Mouse (Mus musculus) liver, embryonic 12.5 days (tissue): Measurements from ENCODE around the gene Serinc2. TPM values are rescaled to one million over a fixed set of nuclear protein-coding genes. Genes with fewer than 3 reads are reported as not detected.

Experiments
- ATAC-seq: fragments of 200-750 bp; cut with Nextera tagmentation; 2 replicates; pipeline ENCODE4 v1.8.0; 2017; ENCODE audit warnings: moderate number of reproducible peaks, mild to moderate bottlenecking, moderate library complexity
- H3K27ac ChIP-seq: fragments of 300-500 bp; sonication (generic); 2 replicates; pipeline ENCODE4 v1.5.1; 2016; ENCODE audit warnings: mild to moderate bottlenecking
- H3K27me3 ChIP-seq: fragments of 300-500 bp; sonication (generic); replicated peaks from 2 replicates; pipeline ENCODE4 v1.6.1; 2016; ENCODE audit warnings: mild to moderate bottlenecking, moderate library complexity
- H3K36me3 ChIP-seq: fragments of 300-500 bp; sonication (generic); 2 replicates; pipeline ENCODE4 v1.6.1; 2016; ENCODE audit warnings: mild to moderate bottlenecking, moderate library complexity
- H3K4me1 ChIP-seq: fragments of 300-500 bp; sonication (generic); 2 replicates; pipeline ENCODE4 v1.6.1; 2016
- H3K4me2 ChIP-seq: fragments of 300-500 bp; sonication (generic); 2 replicates; pipeline ENCODE4 v1.6.1; 2016; ENCODE audit warnings: mild to moderate bottlenecking, moderate library complexity
- H3K4me3 ChIP-seq: fragments of 300-500 bp; sonication (generic); 2 replicates; pipeline ENCODE4 v1.5.1; 2016; ENCODE audit warnings: mild to moderate bottlenecking, moderate library complexity
- H3K9ac ChIP-seq: fragments of 300-500 bp; sonication (generic); 2 replicates; pipeline ENCODE4 v1.6.1; 2016; ENCODE audit warnings: mild to moderate bottlenecking, moderate library complexity
- H3K9me3 ChIP-seq: fragments of 300-500 bp; sonication (generic); replicated peaks from 2 replicates; pipeline ENCODE4 v1.6.1; 2016; ENCODE audit warnings: mild to moderate bottlenecking, moderate library complexity
- WGBS: fragments of 180-500 bp; shearing (Covaris S2); methylation state at CpG from one replicate; pipeline ENCODE4 v1.1.7; 2016; ENCODE audit not compliant: insufficient replicate concordance; 5-methylcytosine and 5-hydroxymethylcytosine counted together
- polyA plus RNA-seq: library from polyadenylated mRNA; unstranded; fragments of >200 nt; fragmentation: Nextera tagmentation; extraction: Ambion mirVana; gene quantifications from 2 replicates; pipeline ENCODE4 v1.2.1, GENCODE M21; 2016

Gene Serinc2
- polyA plus RNA-seq, 1 experiment from 2014 or later, result 1.7 TPM

DNA sequence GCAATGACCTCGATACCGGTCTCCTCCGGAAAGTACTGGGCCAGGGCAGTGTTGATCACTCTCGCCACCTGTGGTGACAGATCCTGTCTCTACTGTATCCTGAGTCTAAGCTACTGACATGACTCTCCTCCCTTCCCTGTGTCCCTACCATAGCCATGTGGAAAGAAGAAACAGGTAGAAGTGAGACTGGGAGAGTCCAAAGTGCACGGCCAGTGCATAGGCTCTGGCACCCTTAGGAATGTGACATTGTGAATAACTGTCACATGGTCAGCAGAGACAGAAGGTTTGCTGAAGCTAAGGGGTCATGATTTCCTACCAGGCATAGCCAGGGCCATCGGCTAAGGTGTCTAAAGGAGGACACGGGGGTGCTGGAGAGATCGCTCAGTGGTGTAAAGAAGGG lies 63.6 kb downstream of the Serinc2 start:
- H3K9me3 ChIP-seq, result no peaks in the 10 kb centered on the region
- H3K9ac ChIP-seq, result no peak overlapping the region
- H3K36me3 ChIP-seq, result no peaks in the 10 kb centered on the region
- peaks cover 24% of the 10 kb centered on the region; the same call in 1 of the 2 replicates for H3K27me3 ChIP-seq
- peaks cover 42% of the 10 kb centered on the region for H3K4me1 ChIP-seq
- H3K4me3 ChIP-seq, result no peak overlapping the region
- no peak for ATAC-seq
- 82% methylated on average over 8 of the region's 8 CpGs for WGBS
- no peak overlapping the region for H3K27ac ChIP-seq
- H3K4me2 ChIP-seq, result no peak overlapping the region

DNA sequence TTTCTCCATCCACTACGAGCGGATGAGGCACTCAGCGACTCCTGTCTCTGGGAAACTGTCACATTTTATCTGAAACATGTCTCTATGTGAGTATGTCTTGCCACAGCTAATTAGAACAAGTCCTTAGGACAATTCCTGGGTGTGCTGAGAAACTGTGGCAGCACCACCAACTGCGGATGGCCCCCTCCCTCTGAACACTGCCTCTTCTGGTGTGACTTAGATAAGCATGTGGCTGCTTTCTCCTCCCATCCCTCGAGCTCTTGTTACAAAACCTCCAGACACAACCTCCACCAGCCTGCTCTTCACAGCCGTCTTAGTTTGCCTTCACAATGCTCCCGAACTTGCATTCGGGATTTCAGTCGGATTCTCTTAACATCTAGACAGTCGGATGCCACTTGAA lies 65.1 kb downstream of the Serinc2 start:
- peak overlapping the region; percentile 43 for H3K4me2 ChIP-seq
- H3K27ac ChIP-seq, result peak overlapping the region; percentile 84
- H3K36me3 ChIP-seq, result no peaks in the 10 kb centered on the region
- H3K4me3 ChIP-seq, result no peak overlapping the region
- ATAC-seq, result peak; percentile 75
- peaks cover 16% of the 10 kb centered on the region; the same call in 1 of the 2 replicates for H3K27me3 ChIP-seq
- WGBS, result 43% methylated on average over 10 of the region's 10 CpGs
- H3K9ac ChIP-seq, result peak overlapping the region; percentile 23; the same call in 1 of the 2 replicates
- no peaks in the 10 kb centered on the region for H3K9me3 ChIP-seq
- H3K4me1 ChIP-seq, result peaks cover 42% of the 10 kb centered on the region

DNA sequence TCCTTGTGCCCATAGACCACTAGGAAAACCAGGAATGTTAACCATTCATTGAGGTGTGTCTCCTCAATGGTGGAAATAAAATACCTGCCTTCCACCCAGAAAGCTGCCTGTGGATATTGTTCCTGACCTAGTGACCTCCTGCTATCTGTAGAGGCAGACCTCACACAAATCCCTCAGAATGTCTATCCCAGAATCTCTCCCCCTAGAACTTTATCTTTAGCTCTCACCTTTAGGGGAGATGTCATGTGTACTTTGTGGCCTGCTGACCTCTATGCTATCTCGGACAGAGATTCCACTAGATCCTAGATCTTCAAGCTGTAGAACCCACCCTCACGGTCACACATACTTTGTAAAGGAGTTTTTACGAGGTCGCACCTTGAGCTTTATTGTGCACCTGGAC lies 65.8 kb downstream of the Serinc2 start:
- peak overlapping the region; percentile 23; the same call in 1 of the 2 replicates for H3K9ac ChIP-seq
- H3K4me1 ChIP-seq, result peaks cover 42% of the 10 kb centered on the region
- H3K4me2 ChIP-seq, result peak overlapping the region; percentile 43
- H3K27me3 ChIP-seq, result peaks cover 15% of the 10 kb centered on the region; the same call in 1 of the 2 replicates
- 68% methylated on average over 4 of the region's 4 CpGs for WGBS
- H3K27ac ChIP-seq, result peak overlapping the region; percentile 84
- H3K4me3 ChIP-seq, result no peak overlapping the region
- H3K36me3 ChIP-seq, result no peaks in the 10 kb centered on the region
- peak; percentile 31; the same call in 1 of the 2 replicates for ATAC-seq
- no peaks in the 10 kb centered on the region for H3K9me3 ChIP-seq

DNA sequence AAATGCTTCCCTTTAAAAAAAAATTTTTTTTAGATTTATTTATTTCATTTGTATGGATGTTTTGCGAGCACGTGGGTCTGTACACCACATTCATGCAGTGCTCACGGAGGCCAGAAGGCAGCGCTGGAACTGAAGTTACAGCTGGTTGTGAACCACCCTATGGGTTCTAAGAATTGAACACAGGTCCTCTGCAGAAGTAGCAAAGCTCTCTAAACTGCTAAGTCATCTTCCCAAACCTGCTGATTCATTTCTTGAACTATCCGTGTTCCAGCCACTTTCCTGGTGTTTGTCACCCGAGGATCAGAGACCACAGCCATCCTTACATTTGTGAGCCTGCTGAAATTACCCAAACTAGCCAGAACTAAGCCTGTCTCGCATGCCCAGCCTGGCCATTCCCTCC lies 66.6 kb downstream of the Serinc2 start:
- Histone ChIP-seq H3K4me1 (peaks cover 42% of the 10 kb centered on the region), H3K9me3 (no peaks in the 10 kb centered on the region), H3K27ac (0 out of 2 replicates have a peak overlapping the region, but pooled peaks have one; percentile 57), H3K4me3 (no peak overlapping the region), H3K36me3 (no peaks in the 10 kb centered on the region), H3K4me2 (no peak overlapping the region), H3K9ac (no peak overlapping the region), H3K27me3 (peaks cover 15% of the 10 kb centered on the region; the same call in 1 of the 2 replicates)
- ATAC-seq, result peak; percentile 38; the same call in 1 of the 2 replicates
- 48% methylated on average over 7 of the region's 7 CpGs for WGBS

DNA sequence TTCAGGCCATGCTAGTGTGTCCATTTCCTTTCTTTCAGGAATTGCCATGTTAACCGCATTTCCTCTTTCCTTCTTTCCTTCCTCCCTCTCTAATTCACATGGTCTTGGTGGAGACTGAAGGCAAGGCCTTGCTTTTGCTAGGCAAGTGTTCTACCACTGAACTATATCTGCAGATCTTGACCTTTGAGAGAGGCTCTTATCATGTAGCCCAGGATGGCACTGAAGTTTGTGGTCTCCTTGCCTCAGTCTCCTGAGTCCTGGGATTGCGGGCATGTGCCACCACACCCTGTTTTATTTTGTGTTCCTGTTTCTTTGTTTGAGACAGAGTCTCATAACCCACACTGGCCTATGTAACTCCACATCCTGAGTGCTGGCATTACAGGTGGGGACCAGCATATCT lies 67.1 kb downstream of the Serinc2 start:
- Histone ChIP-seq H3K4me1 (peaks cover 42% of the 10 kb centered on the region), H3K36me3 (no peaks in the 10 kb centered on the region), H3K27me3 (peaks cover 15% of the 10 kb centered on the region; the same call in 1 of the 2 replicates), H3K4me3 (no peak overlapping the region), H3K27ac (peak overlapping the region; percentile 10; the same call in 1 of the 2 replicates), H3K4me2 (no peak overlapping the region), H3K9ac (no peak overlapping the region), H3K9me3 (peaks cover 5% of the 10 kb centered on the region; the same call in 1 of the 2 replicates)
- ATAC-seq, result peak; percentile 38; the same call in 1 of the 2 replicates
- 62% methylated on average over 2 of the region's 2 CpGs for WGBS

Other genes with a start within 250 kb of the Serinc2 start
- gene Col16a1, start 231.4 kb downstream of the Serinc2 start, polyA plus RNA-seq, result 4.2 and 4.9 TPM in 2 replicates
- gene Pef1, start 176.6 kb downstream of the Serinc2 start, polyA plus RNA-seq, result 41.9 and 42.5 TPM in 2 replicates
- 0.12 TPM in 1 of 2 replicates, not detected in the other for gene Hcrtr1, start 139.8 kb downstream of the Serinc2 start, polyA plus RNA-seq
- gene Tinagl1, start 104.1 kb downstream of the Serinc2 start, polyA plus RNA-seq, result 30.9 and 32.6 TPM in 2 replicates
- not detected in 2 replicates for gene Gm853, start 56.8 kb downstream of the Serinc2 start, polyA plus RNA-seq
- gene Fabp3, start 29.4 kb upstream of the Serinc2 start, polyA plus RNA-seq, result 1.3 and 1.5 TPM in 2 replicates
- not detected in 2 replicates for gene Gm10570, start 29.5 kb upstream of the Serinc2 start, polyA plus RNA-seq
- gene Zcchc17, start 80.7 kb upstream of the Serinc2 start, polyA plus RNA-seq, result 52.1 and 52.9 TPM in 2 replicates
- gene Snrnp40, start 80.9 kb upstream of the Serinc2 start, polyA plus RNA-seq, result 112 and 119 TPM in 2 replicates